Mouse (Mus musculus): ENCODE results near the gene Wwox.

DNA sequence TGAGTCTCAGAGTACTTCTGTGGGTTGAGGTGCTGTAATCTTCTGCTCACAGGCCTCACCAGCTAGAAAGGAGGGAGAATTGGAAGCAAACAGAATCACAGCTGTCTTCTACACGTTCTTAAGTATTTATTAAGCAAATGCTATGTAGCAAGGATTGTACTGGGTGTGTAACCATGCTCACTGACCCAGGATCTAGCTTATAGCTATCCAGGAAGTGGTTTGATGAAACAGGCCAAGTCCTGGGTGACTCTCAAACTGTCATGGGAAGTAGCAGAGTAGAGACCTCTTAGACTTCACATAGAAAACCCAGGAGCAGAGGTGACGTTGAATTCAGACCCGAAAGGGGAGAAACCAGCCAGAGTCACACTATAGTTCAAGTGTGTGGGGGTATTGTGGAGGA is 28.0 kb upstream of the Wwox start:
- no peak for TF ChIP-seq CTCF (IDR thresholded peaks at IDR 0.05; ENCODE audit: insufficient read depth, low read depth, low read length)
- no peak for TF ChIP-seq POLR2A (IDR thresholded peaks at IDR 0.05; ENCODE audit: insufficient read depth, low read depth, low read length)
